Mouse (Mus musculus) splenic B cell, adult 2 months (primary cell): Measurements from ENCODE around the gene A030014E15Rik.
"Not testable (repeated sequence)": the region's sequence is repeated elsewhere in the genome, so short reads cannot be mapped to it uniquely, and the experiment has no call there.

ENCODE experiments used
- DNase-seq: peaks from one replicate; pipeline ENCODE4 v3.0.0-alpha.2; 2011; ENCODE audit warnings: low read depth, low spot score
- H3K27me3 ChIP-seq: 2 replicates; pipeline ENCODE4 v1.6.1; 2012; ENCODE audit warnings: mild to moderate bottlenecking, low read length, moderate library complexity, mixed read lengths; ENCODE audit not compliant: control insufficient read depth, poor library complexity, insufficient read depth, severe bottlenecking
- H3K36me3 ChIP-seq: 2 replicates; pipeline ENCODE4 v1.6.1; 2012; ENCODE audit warnings: mild to moderate bottlenecking, low read length, moderate library complexity, mixed read lengths; ENCODE audit not compliant: control insufficient read depth, poor library complexity, insufficient read depth, severe bottlenecking

Gene A030014E15Rik

DNA sequence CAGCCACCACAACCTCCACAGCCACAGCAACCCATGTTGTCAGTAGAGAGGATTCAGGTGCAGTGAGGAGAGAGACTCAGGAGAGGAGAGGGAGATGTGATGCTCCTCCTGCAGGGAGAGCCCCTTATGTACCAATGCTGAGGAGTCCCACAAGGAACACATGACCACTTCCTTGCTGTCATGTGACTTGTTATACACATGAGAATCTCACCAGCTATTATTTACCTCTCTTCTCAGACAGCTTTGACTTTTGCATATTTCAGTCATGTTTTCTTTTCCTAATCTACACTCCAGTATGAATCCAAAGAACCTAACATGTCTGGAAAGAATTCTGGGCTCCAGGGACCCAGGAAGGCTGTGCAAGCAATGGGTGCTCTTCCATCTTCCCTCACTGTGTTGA is 31.2 kb downstream of the A030014E15Rik start, which contains the start of gene Gm7544:
TSS of gene Gm7544 (minus strand) at position 101 of the 400 bp plus-strand sequence.
- DNase-seq, H3K36me3 ChIP-seq, H3K27me3 ChIP-seq: not testable (repeated sequence)

GRCm38 (mm10) chr1:82959870-82960385 is 35.2 kb downstream of the A030014E15Rik start, which contains the start of gene Gm47955:
Gene Gm47955 (plus strand): TSS chr1:82960286.
- DNase-seq, result no peak

DNA sequence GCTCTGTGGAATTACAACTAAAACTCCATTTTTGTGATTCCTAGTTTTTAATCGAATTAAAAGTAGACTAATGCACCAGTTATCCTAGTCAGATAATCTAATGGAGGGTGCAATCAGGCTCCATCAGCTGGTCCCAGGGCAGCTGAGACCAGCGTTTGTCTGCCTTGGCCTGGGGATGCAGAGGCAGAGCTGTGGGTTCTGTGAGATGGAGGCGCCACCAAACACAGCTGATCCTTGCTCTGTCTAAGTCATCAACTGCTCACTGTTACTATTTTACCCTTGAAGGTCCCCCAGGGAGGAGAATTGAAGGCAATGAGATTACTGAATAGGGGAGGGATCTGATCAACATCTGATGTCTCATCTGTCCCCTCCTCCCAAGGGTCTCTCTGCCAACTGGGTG is 41.7 kb downstream of the A030014E15Rik start:
- Histone ChIP-seq H3K27me3 (no peaks in the 10 kb centered on the region), H3K36me3 (no peaks in the 10 kb centered on the region)
- no peak for DNase-seq

More at GRCm38 (mm10) chr1:82959870-82960385, 35.2 kb downstream of the A030014E15Rik start, which contains the start of gene Gm47955:
- Histone ChIP-seq H3K36me3 (no peaks in the 10 kb centered on the region), H3K27me3 (no peaks in the 10 kb centered on the region)

GRCm38 (mm10) chr1:82972046-82972445 is 47.3 kb downstream of the A030014E15Rik start:
- H3K36me3 ChIP-seq, result no peaks in the 10 kb centered on the region
- no peaks in the 10 kb centered on the region for H3K27me3 ChIP-seq
- no peak for DNase-seq

DNA sequence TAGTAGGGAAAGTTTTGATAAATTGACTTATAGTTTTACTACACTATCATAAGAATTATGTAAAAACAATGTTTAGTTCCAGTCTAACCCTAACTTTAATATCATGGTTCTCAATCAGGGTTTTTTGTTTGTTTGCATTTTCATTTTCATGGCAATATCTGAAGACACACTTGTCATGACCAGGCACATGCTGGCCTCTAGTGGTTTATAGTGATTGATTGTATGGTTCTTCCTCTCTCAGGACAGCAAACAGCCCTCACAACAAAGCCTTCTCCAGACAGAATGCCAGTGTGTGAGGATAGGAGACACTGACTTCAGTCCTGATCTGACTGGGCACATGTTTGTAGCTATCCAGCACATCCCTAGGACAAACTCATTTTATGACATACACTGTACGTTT is 48.5 kb downstream of the A030014E15Rik start:
- Histone ChIP-seq H3K27me3 (no peaks in the 10 kb centered on the region), H3K36me3 (no peaks in the 10 kb centered on the region)
- no peak for DNase-seq

DNA sequence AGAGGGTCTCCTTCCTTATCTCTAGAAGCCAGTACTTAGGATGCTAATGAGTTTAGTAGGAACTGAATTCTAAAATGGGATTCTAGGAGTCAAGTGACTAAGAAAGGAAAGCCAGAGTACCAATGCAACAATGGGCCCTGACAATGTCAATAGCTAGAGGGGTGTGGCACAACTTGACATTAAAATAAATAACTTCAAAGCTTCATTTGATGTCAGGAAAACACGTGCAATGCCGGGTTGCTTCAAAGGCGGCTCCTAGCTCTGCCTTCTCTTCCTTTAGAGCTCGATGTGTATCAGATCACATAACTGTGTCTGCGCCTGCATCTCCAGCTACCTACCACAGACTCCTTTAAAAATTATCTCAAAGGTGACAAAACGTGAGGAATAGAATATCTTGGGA is 49.2 kb downstream of the A030014E15Rik start:
- Histone ChIP-seq H3K27me3 (no peaks in the 10 kb centered on the region), H3K36me3 (no peaks in the 10 kb centered on the region)
- DNase-seq, result no peak

DNA sequence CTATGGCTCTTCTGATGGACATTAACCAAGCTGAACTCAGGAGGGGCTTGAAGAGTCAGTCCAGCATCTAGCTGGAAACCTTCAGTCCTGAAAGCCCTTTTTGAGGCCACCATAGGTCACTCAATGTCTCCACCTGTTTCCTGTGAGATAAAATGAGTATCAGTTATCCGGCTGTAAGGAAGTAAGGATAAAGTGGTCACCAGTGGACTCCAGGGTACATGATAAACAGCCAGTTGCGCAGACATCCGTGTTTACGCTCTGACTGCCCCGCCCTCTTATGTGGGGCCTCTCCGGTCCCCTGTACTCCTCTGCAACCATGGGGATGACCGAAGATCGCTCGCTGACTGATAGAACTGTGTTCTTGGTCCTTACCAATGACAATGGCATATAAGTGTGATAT is 49.6 kb downstream of the A030014E15Rik start:
- DNase-seq, result no peak
- Histone ChIP-seq H3K36me3 (no peaks in the 10 kb centered on the region), H3K27me3 (no peaks in the 10 kb centered on the region)
